Mouse (Mus musculus): Measurements from ENCODE around the gene Rbfox3. TPM values are rescaled to one million over a fixed set of nuclear protein-coding genes. Genes with fewer than 3 reads are reported as not detected.

The Rbfox3 gene
- polyA plus RNA-seq, 1 experiment from 2014 or later = 7.6 TPM

DNA sequence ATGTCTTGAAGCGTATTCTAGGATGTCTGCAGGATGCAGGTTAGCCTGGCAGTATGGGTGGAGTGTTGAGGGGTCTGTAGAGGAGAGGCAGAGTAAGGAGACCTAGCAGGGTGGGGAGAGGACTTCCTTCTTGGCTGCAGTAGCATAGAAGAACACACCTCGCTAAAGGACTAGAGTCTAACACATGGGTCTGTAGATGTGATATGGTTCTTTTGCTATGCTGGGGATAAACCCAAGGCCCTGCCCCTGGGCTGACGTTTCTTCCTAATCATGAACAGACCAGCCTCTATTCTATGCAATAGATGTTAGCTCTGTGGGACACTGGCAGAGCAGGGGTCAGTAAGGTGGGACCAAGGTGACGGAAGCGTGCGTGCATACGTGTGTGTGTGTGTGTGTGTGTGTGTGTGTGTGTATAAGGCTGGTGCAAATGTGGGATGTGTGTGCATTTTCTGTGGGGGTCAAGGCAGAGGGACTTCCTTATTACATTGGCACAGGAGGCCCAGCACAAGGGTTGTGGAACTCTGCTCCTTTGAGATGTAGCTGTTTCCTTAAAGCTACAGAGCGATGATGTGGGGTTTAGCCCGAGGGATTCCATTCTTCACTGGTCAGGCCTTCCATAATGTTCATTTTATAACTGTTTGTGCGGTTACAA, 441.8 kb downstream of the Rbfox3 start:
- 87% methylated on average over 10 of the region's 10 CpGs for WGBS
- no peaks in the 10 kb centered on the region for H3K9me3 ChIP-seq (replicated peaks)
- H3K27me3 ChIP-seq (ENCODE audit: low read depth, poor library complexity, severe bottlenecking) = peaks cover 17% of the 10 kb centered on the region; the same call in 1 of the 2 replicates
- H3K4me3 ChIP-seq = no peak overlapping the region
- peaks cover 28% of the 10 kb centered on the region for H3K4me1 ChIP-seq
- H3K27ac ChIP-seq (replicated peaks) = peak overlapping the region; percentile 73
- DNase-seq (ENCODE audit: low spot score) = no peak
- no peaks in the 10 kb centered on the region for H3K36me3 ChIP-seq

DNA sequence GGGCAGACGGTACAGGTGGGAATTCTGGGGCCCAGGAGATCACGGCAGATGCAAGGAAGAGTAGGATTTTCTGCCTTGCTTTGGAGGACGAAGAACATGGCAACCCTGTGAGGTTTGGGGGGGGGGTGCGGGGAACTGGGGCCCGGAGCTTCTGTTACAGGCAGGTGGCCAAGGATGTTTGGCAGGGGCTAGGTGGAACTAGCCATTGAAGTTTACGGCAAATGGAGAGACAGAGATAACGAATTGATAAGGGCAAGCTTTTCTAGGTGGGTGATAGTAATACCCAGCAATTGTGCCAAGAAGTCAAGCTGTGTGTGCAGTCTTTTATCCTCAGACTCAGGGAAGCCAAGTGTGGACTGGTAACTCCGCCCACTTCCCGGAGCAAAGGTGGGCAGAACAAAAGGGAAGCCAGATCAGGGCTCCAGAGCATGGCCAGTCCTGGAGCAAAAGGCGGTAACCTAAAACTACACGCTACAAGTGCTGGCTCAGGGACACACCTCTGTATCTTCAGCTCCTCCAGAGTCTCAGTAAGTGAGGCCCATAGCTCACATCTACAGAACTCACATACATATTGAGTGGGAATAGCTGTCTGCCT, 443.9 kb downstream of the Rbfox3 start:
- Histone ChIP-seq H3K4me1 (peaks cover 39% of the 10 kb centered on the region), H3K36me3 (no peaks in the 10 kb centered on the region), H3K4me3 (no peak overlapping the region), H3K9me3 (replicated peaks) (no peaks in the 10 kb centered on the region), H3K27me3 (ENCODE audit: low read depth, poor library complexity, severe bottlenecking) (peaks cover 17% of the 10 kb centered on the region; the same call in 1 of the 2 replicates), H3K27ac (replicated peaks) (peak overlapping the region; percentile 40; the same call in 1 of the 2 replicates)
- WGBS = 59% methylated on average over 11 of the region's 11 CpGs
- no peak for DNase-seq (ENCODE audit: low spot score)

DNA sequence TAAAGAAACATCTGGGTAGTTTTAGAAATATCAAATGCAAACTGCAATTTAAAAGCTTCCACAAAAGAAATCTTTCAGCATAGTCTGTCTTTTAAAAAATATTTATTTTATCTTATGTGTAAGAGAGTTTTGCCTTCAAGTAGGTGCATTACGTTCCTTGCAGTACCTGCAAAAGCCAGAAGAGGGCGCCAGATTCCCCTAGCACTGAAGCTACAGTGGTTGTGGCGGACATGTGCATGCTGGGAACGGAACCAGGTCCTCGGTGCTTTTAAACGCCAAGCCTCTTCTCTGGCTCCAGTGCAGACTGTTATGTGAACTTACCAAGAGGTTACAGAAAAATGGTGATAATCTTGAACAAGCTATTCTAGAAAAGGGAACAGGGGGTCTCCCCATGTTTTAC, 451.1 kb downstream of the Rbfox3 start:
- Histone ChIP-seq H3K27me3 (ENCODE audit: low read depth, poor library complexity, severe bottlenecking) (peaks cover 17% of the 10 kb centered on the region), H3K4me1 (peaks cover 38% of the 10 kb centered on the region), H3K9me3 (replicated peaks) (no peaks in the 10 kb centered on the region), H3K36me3 (no peaks in the 10 kb centered on the region), H3K27ac (replicated peaks) (no peak overlapping the region), H3K4me3 (no peak overlapping the region)
- 52% methylated on average over 6 of the region's 6 CpGs for WGBS
- no peak for DNase-seq (ENCODE audit: low spot score)

DNA sequence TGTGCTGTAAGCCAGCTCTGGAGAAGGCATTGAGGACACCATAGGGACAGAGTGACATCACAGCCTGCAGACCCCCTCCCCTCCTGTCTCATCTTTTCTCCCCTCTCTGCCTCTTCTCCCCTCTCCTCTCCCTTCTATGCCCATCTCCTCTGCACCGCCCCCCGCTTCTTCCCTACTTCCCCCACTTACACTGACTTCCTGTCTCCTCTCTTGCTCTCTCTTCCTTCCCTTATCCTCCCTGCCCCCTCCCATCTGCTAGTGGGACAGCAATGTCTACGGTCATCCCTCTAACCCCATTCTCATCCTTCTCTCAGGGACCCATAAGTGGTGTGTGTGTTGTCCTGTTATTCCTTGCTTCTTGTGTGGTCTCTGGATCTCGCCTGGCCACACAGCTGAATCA, 451.9 kb downstream of the Rbfox3 start:
- no peak overlapping the region for H3K4me3 ChIP-seq
- no peaks in the 10 kb centered on the region for H3K9me3 ChIP-seq (replicated peaks)
- WGBS = 82% methylated on average over 4 of the region's 4 CpGs
- no peaks in the 10 kb centered on the region for H3K36me3 ChIP-seq
- H3K27ac ChIP-seq (replicated peaks) = peak overlapping the region; percentile 43; the same call in 1 of the 2 replicates
- DNase-seq (ENCODE audit: low spot score) = no peak
- peaks cover 17% of the 10 kb centered on the region for H3K27me3 ChIP-seq (ENCODE audit: low read depth, poor library complexity, severe bottlenecking)
- H3K4me1 ChIP-seq = peaks cover 37% of the 10 kb centered on the region

DNA sequence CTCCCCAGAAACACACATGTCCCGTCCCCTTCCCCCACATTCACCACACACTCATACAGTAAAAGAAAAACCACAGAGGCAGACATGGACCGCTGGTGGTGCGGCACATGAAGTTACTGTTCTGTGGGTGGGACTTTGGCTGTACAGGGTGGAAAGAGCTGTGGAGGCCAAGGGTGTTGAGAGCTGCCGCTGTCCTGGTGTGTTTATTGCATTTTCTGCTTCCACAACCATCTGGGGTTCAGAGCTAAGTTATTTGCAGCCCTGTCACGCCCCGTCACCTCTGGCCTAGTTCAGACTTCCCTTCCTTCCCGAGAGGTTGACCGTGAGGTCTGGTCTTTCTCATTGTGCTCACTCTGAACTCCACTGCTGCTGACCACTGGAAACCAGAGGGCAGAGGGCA, 452.3 kb downstream of the Rbfox3 start:
- peaks cover 37% of the 10 kb centered on the region for H3K4me1 ChIP-seq
- peak overlapping the region; percentile 43; the same call in 1 of the 2 replicates for H3K27ac ChIP-seq (replicated peaks)
- H3K36me3 ChIP-seq = no peaks in the 10 kb centered on the region
- no peak overlapping the region for H3K4me3 ChIP-seq
- H3K9me3 ChIP-seq (replicated peaks) = no peaks in the 10 kb centered on the region
- 58% methylated on average over 8 of the region's 8 CpGs for WGBS
- no peak for DNase-seq (ENCODE audit: low spot score)
- H3K27me3 ChIP-seq (ENCODE audit: low read depth, poor library complexity, severe bottlenecking) = peaks cover 17% of the 10 kb centered on the region

DNA sequence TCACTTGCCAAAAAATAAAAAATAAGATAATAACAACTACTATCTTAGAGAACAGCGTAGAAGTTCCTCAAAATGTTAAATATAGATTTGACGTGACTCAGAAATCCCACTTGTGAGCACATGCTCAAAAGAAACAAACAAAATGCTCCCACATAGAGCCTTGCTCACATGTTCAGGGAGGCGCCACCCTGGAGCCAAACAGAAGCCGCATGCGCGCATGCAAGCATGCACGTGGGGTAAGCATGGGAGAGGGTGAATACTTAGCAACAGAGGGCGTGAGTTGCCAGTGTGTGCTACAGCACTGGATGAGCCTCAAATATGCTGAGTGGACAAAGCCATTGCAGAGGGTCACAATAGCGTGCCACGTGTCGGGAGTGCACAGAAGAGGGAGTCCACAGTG, 454.5 kb downstream of the Rbfox3 start:
- Histone ChIP-seq H3K4me1 (peaks cover 20% of the 10 kb centered on the region), H3K27me3 (ENCODE audit: low read depth, poor library complexity, severe bottlenecking) (peaks cover 17% of the 10 kb centered on the region), H3K9me3 (replicated peaks) (no peaks in the 10 kb centered on the region), H3K4me3 (no peak overlapping the region), H3K27ac (replicated peaks) (no peak overlapping the region), H3K36me3 (no peaks in the 10 kb centered on the region)
- no peak for DNase-seq (ENCODE audit: low spot score)
- WGBS = 82% methylated on average over 11 of the region's 11 CpGs

DNA sequence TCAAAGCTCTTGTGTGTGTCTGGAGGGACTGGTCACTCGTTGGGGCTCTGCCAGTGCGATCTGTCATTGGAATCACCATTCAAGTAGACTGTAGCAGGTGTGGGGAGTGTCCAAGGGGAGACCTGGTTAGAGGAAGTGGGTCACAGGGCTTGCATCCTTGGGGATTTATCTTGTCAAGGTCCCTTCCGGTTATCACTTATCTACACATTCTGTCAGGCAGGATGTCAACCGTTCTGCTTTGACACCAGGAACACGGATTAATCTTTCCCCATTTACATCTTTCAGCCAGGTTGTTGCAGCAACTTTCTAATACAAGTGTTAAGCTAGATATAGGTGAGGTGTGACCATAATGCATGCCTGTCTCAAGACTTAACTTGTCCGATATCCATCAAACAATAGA, 455.6 kb downstream of the Rbfox3 start:
- WGBS = 88% methylated on average over 6 of the region's 6 CpGs
- Histone ChIP-seq H3K27ac (replicated peaks) (no peak overlapping the region), H3K27me3 (ENCODE audit: low read depth, poor library complexity, severe bottlenecking) (peaks cover 11% of the 10 kb centered on the region), H3K9me3 (replicated peaks) (no peaks in the 10 kb centered on the region), H3K36me3 (no peaks in the 10 kb centered on the region), H3K4me3 (no peak overlapping the region), H3K4me1 (peaks cover 18% of the 10 kb centered on the region)
- DNase-seq (ENCODE audit: low spot score) = no peak

DNA sequence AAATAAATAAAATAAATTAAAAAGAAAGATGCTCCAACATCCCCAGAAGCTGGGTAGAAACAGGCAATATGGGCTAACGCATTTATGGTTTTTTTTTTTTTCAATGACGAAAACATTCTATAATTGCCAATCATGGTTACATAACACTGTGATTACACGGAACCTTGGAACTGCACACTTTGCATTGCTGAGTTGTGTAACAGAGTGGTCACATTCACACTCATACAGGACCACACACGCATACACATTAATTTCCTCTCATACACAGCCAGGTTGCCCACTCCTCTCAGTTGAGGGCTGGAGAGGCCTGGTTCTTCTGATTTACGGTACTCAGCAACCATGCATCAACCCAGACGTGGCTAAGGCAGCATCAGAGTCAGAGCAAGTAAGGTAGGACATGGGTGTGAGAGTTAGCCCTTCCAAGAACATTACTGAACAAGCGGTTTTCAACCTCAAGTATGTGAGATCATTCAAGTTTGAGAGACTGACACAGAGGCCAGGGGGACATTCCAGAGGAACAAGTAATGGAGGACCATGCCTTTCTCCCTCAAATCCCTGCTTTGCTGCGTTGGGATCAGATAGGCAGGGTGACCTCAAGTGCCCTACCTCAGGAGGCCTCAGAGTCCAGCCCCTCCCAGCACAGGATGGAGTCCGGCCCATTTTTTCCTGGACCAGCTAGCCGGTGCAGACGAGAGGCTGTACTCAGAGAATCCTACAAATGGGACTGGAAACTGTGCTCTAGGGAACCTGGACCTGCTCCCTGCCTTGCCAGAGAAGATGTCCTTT, 457.3 kb downstream of the Rbfox3 start:
- WGBS = 75% methylated on average over 11 of the region's 11 CpGs
- Histone ChIP-seq H3K4me1 (peaks cover 12% of the 10 kb centered on the region), H3K27me3 (ENCODE audit: low read depth, poor library complexity, severe bottlenecking) (peaks cover 11% of the 10 kb centered on the region), H3K9me3 (replicated peaks) (no peaks in the 10 kb centered on the region), H3K27ac (replicated peaks) (no peak overlapping the region), H3K36me3 (no peaks in the 10 kb centered on the region), H3K4me3 (no peak overlapping the region)
- DNase-seq (ENCODE audit: low spot score) = no peak

DNA sequence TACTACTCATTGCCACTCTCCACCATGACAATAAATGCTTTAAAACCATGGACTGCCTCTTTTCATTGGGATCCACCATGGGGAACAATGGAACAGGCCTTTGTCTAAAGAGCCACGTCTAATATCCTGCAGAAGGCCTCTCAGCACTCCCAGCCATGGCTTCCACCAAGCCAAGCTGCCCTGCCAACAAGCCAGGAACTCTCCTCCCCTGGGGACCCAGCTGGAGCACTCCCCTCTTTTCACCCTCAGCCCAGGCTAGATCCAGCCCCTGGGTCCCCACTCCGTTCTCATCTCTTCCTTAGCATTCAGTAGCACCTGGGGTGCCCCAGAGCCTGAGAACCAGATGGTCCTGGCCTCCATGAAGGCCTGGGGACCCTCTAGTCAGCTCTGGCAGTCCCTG, 458.4 kb downstream of the Rbfox3 start:
- H3K4me3 ChIP-seq = no peak overlapping the region
- 67% methylated on average over 2 of the region's 2 CpGs for WGBS
- H3K9me3 ChIP-seq (replicated peaks) = no peaks in the 10 kb centered on the region
- H3K27ac ChIP-seq (replicated peaks) = no peak overlapping the region
- H3K4me1 ChIP-seq = peaks cover 8% of the 10 kb centered on the region; the same call in 1 of the 2 replicates
- no peak for DNase-seq (ENCODE audit: low spot score)
- no peaks in the 10 kb centered on the region for H3K36me3 ChIP-seq
- H3K27me3 ChIP-seq (ENCODE audit: low read depth, poor library complexity, severe bottlenecking) = peaks cover 10% of the 10 kb centered on the region

DNA sequence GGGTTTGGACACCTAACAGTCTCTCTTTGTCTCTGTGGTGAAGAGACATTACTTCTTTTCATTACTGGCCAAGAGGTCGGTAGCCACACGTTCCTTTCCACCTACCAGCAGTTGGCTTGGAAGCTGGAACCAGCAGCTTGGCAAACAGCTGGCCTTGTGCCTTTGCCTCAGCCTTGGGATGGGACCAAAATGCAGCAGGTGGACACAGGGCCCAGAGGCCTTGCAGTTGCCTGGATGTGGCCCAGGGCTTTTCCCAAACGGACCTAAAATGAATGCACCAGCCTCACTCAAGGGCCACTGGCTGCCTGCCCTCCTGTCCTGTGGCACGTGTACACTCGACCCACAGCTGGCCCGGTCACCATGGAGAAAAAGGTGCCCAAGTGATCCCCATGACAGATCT, 460.2 kb downstream of the Rbfox3 start:
- 90% methylated on average over 6 of the region's 6 CpGs for WGBS

DNA sequence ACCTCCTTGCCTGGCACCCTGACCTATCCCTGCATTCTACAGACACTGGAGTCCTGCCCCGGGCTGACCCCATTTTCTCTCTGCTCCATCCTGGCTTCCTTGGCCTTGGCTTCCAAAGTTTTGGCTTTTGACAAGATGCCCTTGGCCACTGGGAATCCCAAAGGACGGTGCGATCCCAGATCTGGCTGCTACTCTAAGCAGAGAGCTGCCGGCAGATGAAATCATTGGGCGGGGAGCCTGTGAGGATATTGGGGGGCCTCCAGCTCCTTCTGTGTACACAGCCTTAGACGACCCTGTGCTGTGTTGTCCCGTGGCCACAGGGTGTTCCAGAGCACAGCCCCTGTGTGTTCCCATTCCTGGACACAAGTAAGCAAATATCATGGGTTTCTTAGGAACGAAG, 463.0 kb downstream of the Rbfox3 start:
- Histone ChIP-seq H3K9me3 (replicated peaks) (no peaks in the 10 kb centered on the region), H3K27ac (replicated peaks) (no peak overlapping the region), H3K27me3 (ENCODE audit: low read depth, poor library complexity, severe bottlenecking) (peaks cover 19% of the 10 kb centered on the region), H3K4me3 (no peak overlapping the region), H3K4me1 (no peaks in the 10 kb centered on the region), H3K36me3 (no peaks in the 10 kb centered on the region)
- 87% methylated on average over 8 of the region's 8 CpGs for WGBS
- DNase-seq (ENCODE audit: low spot score) = no peak

More for the DNA sequence above, 460.2 kb downstream of the Rbfox3 start:
- Histone ChIP-seq H3K4me1 (peaks cover 8% of the 10 kb centered on the region; the same call in 1 of the 2 replicates), H3K27me3 (ENCODE audit: low read depth, poor library complexity, severe bottlenecking) (peaks cover 3% of the 10 kb centered on the region; the same call in 1 of the 2 replicates), H3K4me3 (no peak overlapping the region), H3K27ac (replicated peaks) (no peak overlapping the region), H3K36me3 (no peaks in the 10 kb centered on the region), H3K9me3 (replicated peaks) (no peaks in the 10 kb centered on the region)
- DNase-seq (ENCODE audit: low spot score) = no peak

DNA sequence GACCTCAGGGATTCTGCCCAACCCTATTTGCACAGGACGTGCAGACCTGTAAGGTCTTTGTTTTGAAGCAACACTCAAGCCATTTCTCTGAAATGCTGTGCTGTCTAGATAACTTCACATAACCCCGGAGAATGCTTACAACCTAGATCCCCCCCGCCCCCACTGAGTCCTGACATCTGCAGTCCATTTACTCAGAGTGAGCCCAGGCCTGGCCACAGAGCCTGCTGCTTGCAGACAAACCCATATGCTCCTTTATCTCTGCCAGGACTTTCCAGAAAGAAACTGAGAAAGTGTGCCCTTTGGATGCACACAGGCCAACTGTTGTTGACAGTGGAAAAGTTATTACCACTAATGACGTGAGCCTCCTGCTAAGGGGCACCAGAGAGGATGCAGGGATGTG, 464.1 kb downstream of the Rbfox3 start:
- 79% methylated on average over 4 of the region's 4 CpGs for WGBS
- H3K9me3 ChIP-seq (replicated peaks) = no peaks in the 10 kb centered on the region
- H3K27ac ChIP-seq (replicated peaks) = no peak overlapping the region
- no peaks in the 10 kb centered on the region for H3K4me1 ChIP-seq
- no peak overlapping the region for H3K4me3 ChIP-seq
- H3K27me3 ChIP-seq (ENCODE audit: low read depth, poor library complexity, severe bottlenecking) = peaks cover 21% of the 10 kb centered on the region
- no peaks in the 10 kb centered on the region for H3K36me3 ChIP-seq
- no peak for DNase-seq (ENCODE audit: low spot score)

DNA sequence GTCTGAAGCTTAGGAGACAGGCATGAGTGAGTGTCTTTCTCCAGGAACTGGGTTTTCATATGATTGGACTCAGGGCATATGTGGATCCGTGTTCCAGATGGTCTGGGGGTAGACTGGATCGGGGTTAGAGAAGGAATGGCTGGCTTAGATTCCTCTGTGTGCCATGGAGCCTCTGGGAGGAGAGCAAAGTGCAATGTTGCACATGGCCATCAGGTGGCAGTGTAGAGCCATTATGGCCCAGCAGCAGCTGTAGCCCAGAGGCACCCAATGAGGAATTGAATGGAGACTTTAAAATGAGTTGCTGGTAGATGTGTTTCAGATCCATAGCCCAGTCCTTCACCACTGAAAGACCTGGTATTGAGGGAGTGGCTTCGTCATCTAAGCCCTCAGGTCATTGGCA, 465.6 kb downstream of the Rbfox3 start:
- Histone ChIP-seq H3K4me1 (no peaks in the 10 kb centered on the region), H3K27ac (replicated peaks) (no peak overlapping the region), H3K36me3 (no peaks in the 10 kb centered on the region), H3K4me3 (no peak overlapping the region), H3K9me3 (replicated peaks) (no peaks in the 10 kb centered on the region), H3K27me3 (ENCODE audit: low read depth, poor library complexity, severe bottlenecking) (peaks cover 21% of the 10 kb centered on the region)
- WGBS = 16% methylated on average over 3 of the region's 3 CpGs
- DNase-seq (ENCODE audit: low spot score) = peak; percentile 76
